Mouse (Mus musculus): ENCODE data around the gene Olfr412.

The Olfr412 gene

GRCm38 (mm10) chr11:74361769-74362168 is at the start of gene Olfr412:
Gene Olfr412, plus strand, starts transcription at chr11:74362069.
- no peak for DNase-seq

GRCm38 (mm10) chr11:74326044-74326443 is 35.8 kb upstream of the Olfr412 start:
- no peak for DNase-seq

DNA sequence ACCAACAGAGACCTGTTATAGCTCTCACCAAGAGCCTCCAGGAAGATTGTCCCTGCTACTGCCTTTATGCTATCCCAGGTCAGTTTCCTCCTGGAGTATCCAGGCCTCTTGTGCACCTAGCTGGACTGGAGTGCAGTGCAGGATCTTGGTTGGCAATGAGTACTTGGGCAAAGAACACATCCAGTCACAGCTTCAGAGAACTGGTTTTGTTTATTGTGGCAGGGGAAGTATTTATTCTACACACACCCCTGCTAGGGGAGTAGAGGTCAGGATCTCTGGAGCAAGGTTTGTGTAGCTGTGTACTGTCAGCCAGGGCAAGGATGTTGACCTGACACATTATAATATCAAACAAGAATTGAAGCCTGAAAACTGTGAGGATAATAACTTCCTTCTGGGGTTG is 33.1 kb upstream of the Olfr412 start:
- DNase-seq = no peak

DNA sequence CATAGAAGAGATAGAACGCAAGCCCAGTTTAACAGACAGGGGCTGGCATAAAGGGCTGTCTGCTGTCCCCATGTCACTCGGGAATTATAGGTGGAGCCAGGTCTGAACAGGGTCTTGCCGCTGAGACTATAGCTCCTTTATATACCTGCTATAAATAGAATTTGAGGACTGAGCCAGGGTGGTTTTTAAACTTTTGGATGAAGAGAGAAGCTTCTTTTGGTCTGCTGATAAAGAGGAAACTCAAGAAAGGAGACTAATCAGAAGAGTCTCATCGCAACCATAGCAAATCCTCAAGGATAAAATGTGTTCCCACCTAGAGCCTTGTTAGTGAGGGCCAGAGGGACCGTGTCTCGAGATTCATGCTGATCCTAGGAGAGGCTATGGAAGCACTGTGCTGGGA is 23.9 kb upstream of the Olfr412 start, which contains the start of gene Olfr410:
TSS of gene Olfr410 (minus strand) at position 101 of the 400 bp plus-strand sequence.
- DNase-seq = no peak

- no peak for DNase-seq
Measured at GRCm38 (mm10) chr11:74352550-74352949, 9.3 kb upstream of the Olfr412 start, which contains the start of gene Olfr411. Gene Olfr411, minus strand, starts transcription at chr11:74352650.

- DNase-seq = peak; percentile 77
Measured at GRCm38 (mm10) chr11:74371393-74372100, 9.7 kb downstream of the Olfr412 start.

DNA sequence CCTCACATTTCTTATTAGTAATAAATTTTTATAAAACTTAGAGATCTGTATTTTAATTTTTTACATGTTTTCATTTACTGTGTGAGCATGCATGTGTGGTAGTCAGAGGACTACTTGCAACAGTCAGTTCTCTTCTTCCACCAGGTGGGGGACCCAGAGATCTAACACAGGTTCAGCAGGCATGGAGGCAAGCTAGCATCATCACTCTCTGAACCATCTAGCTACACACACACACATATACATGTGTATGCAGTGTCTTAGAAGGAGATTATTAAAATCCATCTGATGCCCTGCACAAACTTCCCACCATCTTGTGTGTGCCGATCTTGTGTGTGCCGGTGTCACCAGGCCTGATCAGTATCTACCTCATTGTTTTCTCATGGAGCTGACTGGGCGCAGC is 15.0 kb downstream of the Olfr412 start:
- DNase-seq = peak; percentile 57

GRCm38 (mm10) chr11:74379166-74379873 is 17.5 kb downstream of the Olfr412 start:
- no peak for DNase-seq

DNA sequence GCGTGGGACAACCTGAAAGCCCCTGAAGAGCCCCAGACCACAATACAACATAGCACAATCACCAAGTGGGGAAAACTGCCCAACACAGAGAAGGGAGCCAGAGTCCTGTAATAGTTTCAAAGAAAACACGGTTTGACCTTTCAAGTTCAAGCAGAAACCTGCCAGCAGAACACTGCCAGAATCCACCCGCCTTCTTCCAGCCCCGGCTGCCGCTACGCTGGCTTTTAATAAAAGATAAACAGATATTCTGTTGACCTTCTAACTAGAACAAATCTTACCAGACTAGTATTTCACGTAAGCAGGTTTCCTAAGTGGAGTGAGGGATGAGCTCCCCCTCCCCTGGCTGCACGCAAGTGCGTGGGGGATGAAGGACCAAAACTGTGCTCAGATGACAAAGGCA is 23.8 kb downstream of the Olfr412 start:
- no peak for DNase-seq

DNA sequence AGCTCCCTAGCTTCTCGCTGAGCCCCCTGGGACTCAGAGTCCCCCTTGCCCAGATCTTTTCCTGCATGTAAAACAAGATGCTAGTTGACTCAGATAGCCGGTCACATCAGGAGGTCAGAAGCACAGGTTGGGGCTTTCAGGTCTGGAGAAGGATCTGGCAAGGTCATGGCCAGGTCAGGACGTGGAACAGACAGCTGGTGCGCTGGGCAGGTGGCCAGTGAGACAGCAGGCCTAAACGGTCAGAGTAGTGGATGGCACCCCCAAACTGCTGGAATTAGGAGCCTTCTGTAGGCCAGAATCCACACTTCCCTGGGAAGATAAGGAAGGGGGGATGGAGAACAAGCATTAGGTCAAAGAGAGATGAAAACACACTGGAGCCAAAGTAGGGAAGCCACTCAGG is 25.3 kb downstream of the Olfr412 start:
- no peak for DNase-seq

GRCm38 (mm10) chr11:74391899-74392298 is 30.0 kb downstream of the Olfr412 start:
- no peak for DNase-seq

DNA sequence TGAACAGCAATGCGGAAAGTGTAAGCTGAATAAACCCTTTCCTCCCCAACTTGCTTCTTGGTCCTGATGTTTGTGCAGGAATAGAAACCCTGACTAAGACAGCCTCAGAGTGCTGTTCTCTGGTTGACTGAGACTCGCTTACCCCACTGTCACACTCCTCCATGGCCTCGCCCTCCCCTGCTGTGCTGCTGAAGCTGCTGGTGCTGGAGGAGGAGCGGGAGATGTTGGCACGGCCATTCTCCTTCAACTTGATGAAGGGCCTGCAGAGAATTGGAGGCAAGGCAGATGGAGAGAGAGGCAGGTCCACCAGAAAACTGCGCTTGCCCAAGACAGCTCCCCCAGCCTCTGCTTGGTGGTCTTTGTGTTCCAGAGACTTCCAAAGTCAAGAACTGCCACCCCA is 31.0 kb downstream of the Olfr412 start:
- DNase-seq = no peak

DNA sequence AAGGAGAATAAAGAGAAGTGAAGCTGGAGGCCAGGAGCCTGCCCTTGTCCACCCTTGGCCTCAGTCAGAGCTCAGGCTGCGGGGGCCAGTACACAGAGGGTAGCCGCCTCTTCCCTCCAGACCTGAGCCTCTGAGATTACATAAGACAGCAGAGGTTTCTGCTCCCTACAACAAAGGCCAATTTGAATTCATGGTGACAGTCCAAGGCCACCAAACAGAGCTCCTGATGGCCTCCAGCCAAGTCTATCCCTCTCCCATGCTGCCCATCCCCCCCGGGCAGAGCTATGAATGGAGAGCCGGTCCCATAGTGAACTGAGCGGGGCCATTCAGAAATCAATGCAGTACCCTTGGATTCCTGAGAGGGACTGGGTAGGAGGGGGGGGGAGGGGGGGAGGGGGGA is 31.6 kb downstream of the Olfr412 start:
- no peak for DNase-seq

DNA sequence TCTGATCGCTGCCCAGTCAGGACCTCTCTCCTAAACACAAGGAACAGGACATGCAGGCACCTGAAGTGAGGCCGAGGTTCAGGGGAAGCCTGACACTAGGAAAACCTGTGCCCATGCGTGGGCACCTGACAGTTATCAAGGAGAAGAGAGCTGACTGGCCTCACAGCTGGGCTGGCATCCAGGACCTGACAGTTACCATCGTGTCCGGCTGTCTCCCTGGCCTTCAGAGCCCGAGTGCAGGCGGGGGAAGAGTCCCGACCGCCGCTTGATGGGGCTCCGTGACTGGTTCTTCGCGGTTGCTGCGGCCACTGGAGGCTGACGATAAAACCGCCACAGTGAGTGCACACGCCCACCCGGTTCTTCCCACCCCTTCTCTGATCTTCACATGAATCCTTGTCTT is 33.7 kb downstream of the Olfr412 start:
- no peak for DNase-seq

GRCm38 (mm10) chr11:74402126-74402525 is 40.3 kb downstream of the Olfr412 start:
- DNase-seq = no peak

DNA sequence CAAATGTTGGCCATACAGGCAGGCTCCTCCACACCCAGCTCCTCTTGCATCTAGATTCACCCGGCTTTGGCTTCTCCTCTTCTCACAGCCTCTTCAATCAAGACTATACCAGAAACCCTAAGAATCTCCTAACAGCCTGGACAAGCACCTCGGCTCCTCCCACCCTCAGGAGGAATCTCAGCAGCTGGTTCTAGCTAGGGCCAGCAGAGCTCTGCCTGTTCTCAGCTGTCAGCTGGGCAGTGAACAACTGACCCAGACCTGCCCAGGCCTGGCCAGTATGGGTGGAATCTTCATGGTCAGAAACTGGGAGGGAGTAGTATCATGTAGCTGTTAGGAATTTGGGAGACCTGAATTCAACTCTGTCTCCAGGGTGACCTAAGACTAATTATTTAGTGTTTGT is 42.3 kb downstream of the Olfr412 start:
- no peak for DNase-seq

DNA sequence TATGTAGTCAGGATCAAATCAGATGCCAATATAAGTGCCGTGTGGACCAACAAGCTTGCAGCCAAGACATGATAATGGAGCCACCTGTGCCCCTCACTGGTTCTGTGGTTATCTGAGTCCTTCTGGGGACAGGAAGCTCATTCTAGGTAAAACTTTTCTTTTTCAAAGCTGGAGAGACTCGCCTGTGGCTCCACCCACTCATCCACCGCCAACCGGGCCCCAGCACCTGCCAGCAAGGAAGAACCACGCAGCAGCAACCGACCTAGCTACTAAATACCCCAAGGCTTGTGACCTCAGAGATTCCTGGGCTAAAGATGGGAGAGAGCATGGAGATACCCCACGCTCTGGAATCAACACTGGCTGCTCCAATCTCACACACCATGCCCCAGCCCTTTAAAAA is 43.3 kb downstream of the Olfr412 start:
- no peak for DNase-seq

DNA sequence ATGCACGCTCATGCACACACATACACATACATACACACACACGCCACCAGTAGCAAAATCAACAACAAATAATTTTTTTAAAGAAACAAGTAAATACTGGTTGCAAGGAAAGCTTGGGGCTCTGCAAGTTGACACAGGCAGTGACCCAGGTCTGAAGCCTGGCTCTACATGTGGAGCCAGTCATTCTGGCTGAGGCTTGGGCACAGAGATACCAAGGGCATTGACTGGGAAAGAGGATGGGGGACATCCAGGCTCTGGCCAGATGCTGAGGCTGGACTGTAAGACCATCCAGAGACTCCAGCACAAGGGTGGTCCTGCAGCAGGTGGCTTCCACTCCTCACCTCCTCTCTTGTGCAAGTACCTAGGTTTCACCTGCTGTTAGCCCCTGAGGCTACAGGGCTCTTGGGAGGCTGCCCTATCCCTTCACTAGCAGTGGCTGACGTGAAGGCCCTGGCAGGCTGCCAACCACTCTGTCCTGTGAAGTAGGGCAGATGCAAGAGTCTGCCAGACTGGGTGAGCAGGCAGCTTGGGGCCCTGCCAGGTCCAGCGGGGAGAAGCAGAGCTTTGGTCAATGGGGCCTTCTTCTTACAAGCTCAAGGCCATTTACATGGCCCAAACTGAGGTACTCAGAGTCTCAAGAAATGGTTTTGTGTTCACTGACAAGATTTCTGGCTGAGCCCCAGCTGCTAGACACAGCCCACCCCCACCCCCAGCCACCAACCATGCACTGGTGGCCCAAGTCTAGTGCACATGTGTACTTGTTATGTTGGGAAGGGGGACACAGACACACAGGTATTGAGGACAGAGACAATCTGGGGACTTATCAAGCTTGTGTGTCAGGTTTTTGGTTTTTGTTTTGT is 46.9 kb downstream of the Olfr412 start:
- peak; percentile 85 for DNase-seq

DNA sequence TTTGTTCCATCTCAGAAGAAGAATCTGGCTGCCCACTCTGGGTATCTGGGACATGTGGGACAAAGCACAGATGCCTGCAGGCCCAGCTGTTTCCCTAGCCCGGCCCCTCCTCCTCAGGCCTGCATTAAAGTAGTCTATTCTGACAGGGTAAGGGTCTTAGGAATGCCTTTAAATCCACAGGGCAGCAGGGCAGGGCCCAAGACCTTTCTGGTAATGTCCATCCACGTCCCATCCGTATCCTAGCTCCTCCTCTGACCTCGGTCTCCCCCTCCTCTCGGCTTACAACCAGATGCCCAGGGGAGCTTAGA is 47.5 kb downstream of the Olfr412 start:
- DNase-seq = no peak

DNA sequence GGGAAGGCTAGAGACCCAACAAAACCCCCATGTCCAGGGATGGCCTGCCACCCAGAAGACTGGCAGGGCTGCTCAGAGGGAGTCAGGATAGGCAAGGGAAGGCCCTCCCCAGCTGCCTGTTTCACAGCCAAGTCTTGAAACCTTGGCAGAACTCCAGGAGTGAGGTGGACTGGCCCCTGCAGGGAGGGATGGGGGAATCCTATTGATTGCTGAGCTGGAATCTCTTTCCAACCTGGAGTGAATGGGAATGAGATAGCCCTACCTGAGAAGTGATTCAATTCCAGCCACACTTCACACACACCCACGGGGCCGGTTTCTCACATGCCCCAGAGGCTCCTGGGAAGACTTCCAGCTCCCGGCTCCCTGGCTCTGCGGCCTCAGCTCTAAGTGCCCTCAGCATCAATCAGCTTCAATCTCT is 47.9 kb downstream of the Olfr412 start:
- no peak for DNase-seq

GRCm38 (mm10) chr11:74411943-74412342 is 50.1 kb downstream of the Olfr412 start:
- DNase-seq = no peak

- DNase-seq = no peak
Measured at GRCm38 (mm10) chr11:74412462-74412861, 50.6 kb downstream of the Olfr412 start.

GRCm38 (mm10) chr11:74413449-74413972 is 51.6 kb downstream of the Olfr412 start:
- no peak for DNase-seq
